Mouse (Mus musculus): ENCODE measurements around the gene Rad51d. TPM values are rescaled to one million over a fixed set of nuclear protein-coding genes. Genes with fewer than 3 reads are reported as not detected.
A peak's percentile ranks its signal among the peaks of the same experiment; 100 is the strongest.

Rad51d gene
- polyA plus RNA-seq, 1 experiment from 2014 or later: 12.7 TPM

- Histone ChIP-seq H3K4me3 (no peak overlapping the region), H3K9me3 (no peaks in the 10 kb centered on the region), H3K4me2 (no peak overlapping the region), H3K36me3 (no peaks in the 10 kb centered on the region), H3K27ac (no peak overlapping the region), H3K9ac (no peak overlapping the region), H3K27me3 (no peaks in the 10 kb centered on the region), H3K4me1 (peaks cover 8% of the 10 kb centered on the region; the same call in 1 of the 2 replicates)
- no peak for ATAC-seq (ENCODE audit: insufficient number of reproducible peaks, low FRiP score, low TSS enrichment, low read depth)
- 78% methylated on average over 10 of the region's 10 CpGs for WGBS
Measured at GRCm38 (mm10) chr11:82852540-82852939, 37.9 kb downstream of the Rad51d start.

GRCm38 (mm10) chr11:82852115-82852514 is 38.3 kb downstream of the Rad51d start:
- Histone ChIP-seq H3K4me3 (no peak overlapping the region), H3K27me3 (no peaks in the 10 kb centered on the region), H3K4me2 (no peak overlapping the region), H3K9me3 (no peaks in the 10 kb centered on the region), H3K4me1 (peaks cover 12% of the 10 kb centered on the region; the same call in 1 of the 2 replicates), H3K27ac (no peak overlapping the region), H3K36me3 (no peaks in the 10 kb centered on the region), H3K9ac (no peak overlapping the region)
- ATAC-seq (ENCODE audit: insufficient number of reproducible peaks, low FRiP score, low TSS enrichment, low read depth): no peak
- 79% methylated on average over 11 of the region's 11 CpGs for WGBS

GRCm38 (mm10) chr11:82850259-82850658 is 40.2 kb downstream of the Rad51d start:
- WGBS: 25% methylated on average over 5 of the region's 5 CpGs
- no peak overlapping the region for H3K27ac ChIP-seq
- H3K9me3 ChIP-seq: no peaks in the 10 kb centered on the region
- no peak overlapping the region for H3K4me2 ChIP-seq
- H3K4me3 ChIP-seq: no peak overlapping the region
- ATAC-seq (ENCODE audit: insufficient number of reproducible peaks, low FRiP score, low TSS enrichment, low read depth): no peak
- no peaks in the 10 kb centered on the region for H3K27me3 ChIP-seq
- H3K36me3 ChIP-seq: no peaks in the 10 kb centered on the region
- peaks cover 20% of the 10 kb centered on the region for H3K4me1 ChIP-seq
- H3K9ac ChIP-seq: no peak overlapping the region

- Histone ChIP-seq H3K27me3 (no peaks in the 10 kb centered on the region), H3K4me1 (peaks cover 24% of the 10 kb centered on the region), H3K9ac (no peak overlapping the region), H3K9me3 (no peaks in the 10 kb centered on the region), H3K4me2 (no peak overlapping the region), H3K27ac (no peak overlapping the region), H3K36me3 (no peaks in the 10 kb centered on the region), H3K4me3 (no peak overlapping the region)
- ATAC-seq (ENCODE audit: insufficient number of reproducible peaks, low FRiP score, low TSS enrichment, low read depth): no peak
- 35% methylated on average over 6 of the region's 6 CpGs for WGBS
Measured at GRCm38 (mm10) chr11:82847571-82848000, 42.8 kb downstream of the Rad51d start.

- Histone ChIP-seq H3K36me3 (no peaks in the 10 kb centered on the region), H3K4me1 (peaks cover 24% of the 10 kb centered on the region), H3K9me3 (no peaks in the 10 kb centered on the region), H3K27ac (no peak overlapping the region), H3K4me2 (no peak overlapping the region), H3K4me3 (no peak overlapping the region), H3K9ac (no peak overlapping the region), H3K27me3 (no peaks in the 10 kb centered on the region)
- ATAC-seq (ENCODE audit: insufficient number of reproducible peaks, low FRiP score, low TSS enrichment, low read depth): no peak
- WGBS: 72% methylated on average over 3 of the region's 3 CpGs
Measured at GRCm38 (mm10) chr11:82846938-82847337, 43.5 kb downstream of the Rad51d start.

GRCm38 (mm10) chr11:82846079-82846436 is 44.4 kb downstream of the Rad51d start:
- ATAC-seq (ENCODE audit: insufficient number of reproducible peaks, low FRiP score, low TSS enrichment, low read depth): no peak
- Histone ChIP-seq H3K36me3 (no peaks in the 10 kb centered on the region), H3K27ac (no peak overlapping the region), H3K4me3 (no peak overlapping the region), H3K9ac (no peak overlapping the region), H3K27me3 (no peaks in the 10 kb centered on the region), H3K4me1 (peaks cover 24% of the 10 kb centered on the region), H3K9me3 (no peaks in the 10 kb centered on the region), H3K4me2 (peak overlapping the region; percentile 1; the same call in 1 of the 2 replicates)
- 28% methylated on average over 4 of the region's 4 CpGs for WGBS

- Histone ChIP-seq H3K27me3 (no peaks in the 10 kb centered on the region), H3K4me1 (peaks cover 21% of the 10 kb centered on the region), H3K4me2 (peak overlapping the region; percentile 1; the same call in 1 of the 2 replicates), H3K9me3 (no peaks in the 10 kb centered on the region), H3K36me3 (no peaks in the 10 kb centered on the region), H3K9ac (no peak overlapping the region), H3K4me3 (no peak overlapping the region), H3K27ac (no peak overlapping the region)
- 29% methylated on average over 16 of the region's 16 CpGs for WGBS
- no peak for ATAC-seq (ENCODE audit: insufficient number of reproducible peaks, low FRiP score, low TSS enrichment, low read depth)
Measured at GRCm38 (mm10) chr11:82845415-82846078, 44.9 kb downstream of the Rad51d start.

- Histone ChIP-seq H3K4me1 (peaks cover 17% of the 10 kb centered on the region), H3K27me3 (no peaks in the 10 kb centered on the region), H3K36me3 (no peaks in the 10 kb centered on the region), H3K9ac (no peak overlapping the region), H3K4me3 (no peak overlapping the region), H3K27ac (no peak overlapping the region), H3K9me3 (no peaks in the 10 kb centered on the region), H3K4me2 (no peak overlapping the region)
- no peak for ATAC-seq (ENCODE audit: insufficient number of reproducible peaks, low FRiP score, low TSS enrichment, low read depth)
- 65% methylated on average over 11 of the region's 11 CpGs for WGBS
Measured at GRCm38 (mm10) chr11:82844771-82845414, 45.5 kb downstream of the Rad51d start.

GRCm38 (mm10) chr11:82838511-82838910 is 51.9 kb downstream of the Rad51d start:
- WGBS: 37% methylated on average over 5 of the region's 5 CpGs
- no peak for ATAC-seq (ENCODE audit: insufficient number of reproducible peaks, low FRiP score, low TSS enrichment, low read depth)
- H3K4me3 ChIP-seq: no peak overlapping the region

GRCm38 (mm10) chr11:82837848-82838247 is 52.6 kb downstream of the Rad51d start:
- 66% methylated on average over 7 of the region's 7 CpGs for WGBS
- Histone ChIP-seq H3K4me1 (peaks cover 15% of the 10 kb centered on the region; the same call in 1 of the 2 replicates), H3K27ac (no peak overlapping the region)

More at GRCm38 (mm10) chr11:82838511-82838910, 51.9 kb downstream of the Rad51d start:
- no peak overlapping the region for H3K4me2 ChIP-seq
- no peaks in the 10 kb centered on the region for H3K36me3 ChIP-seq
- H3K4me1 ChIP-seq: peaks cover 15% of the 10 kb centered on the region; the same call in 1 of the 2 replicates
- H3K27ac ChIP-seq: no peak overlapping the region
- no peak overlapping the region for H3K9ac ChIP-seq
- no peaks in the 10 kb centered on the region for H3K27me3 ChIP-seq
- no peaks in the 10 kb centered on the region for H3K9me3 ChIP-seq

GRCm38 (mm10) chr11:82837192-82837591 is 53.2 kb downstream of the Rad51d start:
- Histone ChIP-seq H3K4me1 (peaks cover 15% of the 10 kb centered on the region; the same call in 1 of the 2 replicates), H3K9ac (no peak overlapping the region), H3K9me3 (no peaks in the 10 kb centered on the region), H3K4me3 (no peak overlapping the region), H3K4me2 (no peak overlapping the region), H3K27ac (no peak overlapping the region), H3K36me3 (no peaks in the 10 kb centered on the region), H3K27me3 (no peaks in the 10 kb centered on the region)
- whole genome bisulfite sequencing: 42% methylated on average over 7 of the region's 7 CpGs
- no peak for ATAC-seq (ENCODE audit: insufficient number of reproducible peaks, low FRiP score, low TSS enrichment, low read depth)

More at GRCm38 (mm10) chr11:82837848-82838247, 52.6 kb downstream of the Rad51d start:
- no peaks in the 10 kb centered on the region for H3K36me3 ChIP-seq
- ATAC-seq (ENCODE audit: insufficient number of reproducible peaks, low FRiP score, low TSS enrichment, low read depth): no peak
- H3K4me2 ChIP-seq: no peak overlapping the region
- H3K9me3 ChIP-seq: no peaks in the 10 kb centered on the region
- no peaks in the 10 kb centered on the region for H3K27me3 ChIP-seq
- no peak overlapping the region for H3K4me3 ChIP-seq
- H3K9ac ChIP-seq: no peak overlapping the region

GRCm38 (mm10) chr11:82835616-82836432 is 54.6 kb downstream of the Rad51d start:
- Histone ChIP-seq H3K27me3 (no peaks in the 10 kb centered on the region), H3K4me1 (peaks cover 27% of the 10 kb centered on the region), H3K27ac (no peak overlapping the region), H3K4me2 (no peak overlapping the region), H3K9me3 (no peaks in the 10 kb centered on the region), H3K9ac (no peak overlapping the region), H3K36me3 (no peaks in the 10 kb centered on the region), H3K4me3 (no peak overlapping the region)
- 40% methylated on average over 11 of the region's 11 CpGs for WGBS
- no peak for ATAC-seq (ENCODE audit: insufficient number of reproducible peaks, low FRiP score, low TSS enrichment, low read depth)

All from limb, embryonic 15.5 days (tissue).